Mouse (Mus musculus) gonadal fat pad, adult 2 months (tissue): Measurements from ENCODE around the gene Gm49333. TPM values are rescaled to one million over a fixed set of nuclear protein-coding genes. Genes with fewer than 3 reads are reported as not detected.
"Not testable (repeated sequence)": the region's sequence is repeated elsewhere in the genome, so short reads cannot be mapped to it uniquely, and the experiment has no call there.

Source experiments
- DNase-seq: peaks from one replicate; pipeline ENCODE4 v3.0.0-alpha.2; 2012; ENCODE audit warnings: low read depth
- polyA plus RNA-seq: library from polyadenylated mRNA; depleted of rRNA; stranded (reverse); fragments of >200 nt; gene quantifications from 2 replicates; pipeline ENCODE4 v1.2.3, GENCODE M21; 2012

The Gm49333 gene
- polyA plus RNA-seq, 1 experiment, result 0.05 TPM

- no peak for DNase-seq
Observed at GRCm38 (mm10) chr16:20623211-20623610, 11.8 kb downstream of the Gm49333 start.

GRCm38 (mm10) chr16:20628871-20629391 lies 17.5 kb downstream of the Gm49333 start:
- no peak for DNase-seq

- no peak for DNase-seq
Observed at GRCm38 (mm10) chr16:20629731-20630634, 18.6 kb downstream of the Gm49333 start, which contains the start of gene Ece2. TSS of gene Ece2 (plus strand) at chr16:20629828.

- DNase-seq, result no peak
Observed at GRCm38 (mm10) chr16:20637410-20637809, 26.0 kb downstream of the Gm49333 start.

- no peak for DNase-seq
Observed at GRCm38 (mm10) chr16:20638367-20638766, 27.0 kb downstream of the Gm49333 start.

GRCm38 (mm10) chr16:20642161-20642560 lies 30.8 kb downstream of the Gm49333 start:
- no peak for DNase-seq

GRCm38 (mm10) chr16:20643911-20644310 lies 32.5 kb downstream of the Gm49333 start:
- DNase-seq, result no peak

- DNase-seq, result peak; percentile 41
Observed at GRCm38 (mm10) chr16:20651076-20651946, 39.9 kb downstream of the Gm49333 start, which contains the start of gene Psmd2. TSS of gene Psmd2 (plus strand) at chr16:20651652.

- DNase-seq, result no peak
Observed at GRCm38 (mm10) chr16:20651947-20652310, 40.5 kb downstream of the Gm49333 start.

- no peak for DNase-seq
Observed at GRCm38 (mm10) chr16:20653315-20653714, 41.9 kb downstream of the Gm49333 start.

- no peak for DNase-seq
Observed at GRCm38 (mm10) chr16:20657661-20658060, 46.3 kb downstream of the Gm49333 start.

GRCm38 (mm10) chr16:20668013-20668412 lies 56.6 kb downstream of the Gm49333 start, which contains the start of gene Eif4g1:
TSS of gene Eif4g1 (plus strand) at chr16:20668313.
- not testable (repeated sequence) for DNase-seq

- no peak for DNase-seq
Observed at GRCm38 (mm10) chr16:20670291-20670690, 58.9 kb downstream of the Gm49333 start.

GRCm38 (mm10) chr16:20671886-20672285 lies 60.5 kb downstream of the Gm49333 start:
- DNase-seq, result no peak

GRCm38 (mm10) chr16:20672500-20672902 lies 61.1 kb downstream of the Gm49333 start:
- peak; percentile 33 for DNase-seq

- no peak for DNase-seq
Observed at GRCm38 (mm10) chr16:20672965-20673705, 61.7 kb downstream of the Gm49333 start.

GRCm38 (mm10) chr16:20673706-20674303 lies 62.4 kb downstream of the Gm49333 start:
- no peak for DNase-seq

GRCm38 (mm10) chr16:20675213-20675612 lies 63.8 kb downstream of the Gm49333 start:
- DNase-seq, result no peak

- DNase-seq, result no peak
Observed at GRCm38 (mm10) chr16:20676702-20677101, 65.3 kb downstream of the Gm49333 start.

GRCm38 (mm10) chr16:20677380-20677779 lies 66.0 kb downstream of the Gm49333 start:
- no peak for DNase-seq
